ENCODE assay signal across 12 mouse cellular contexts in genomic region chr6:108677697-108678096, GRCm38 (mm10). TPM values are rescaled to one million over a fixed set of nuclear protein-coding genes. Genes with fewer than 3 reads are reported as not detected.
DNase-seq lines count a peak whose midpoint lies in the region; ATAC-seq lines count a peak whose summit lies in the region.
"Had no signal": no experiment of that assay in that cellular context is flagged by ENCODE, and none has a peak within 500 bp of the region (broad histone marks: within the 10 kb centered on the region; RNA-seq: fewer than 3 reads in every experiment).

No protein-coding gene starts in this region.

- intact Hi-C loops in gastrocnemius, postnatal 14 days (cut with DNase I; ENCODE audit: low total_unique reads): no loop called here

- H3K36me3 ChIP-seq in intestine, embryonic 16.5 days (ENCODE audit: control insufficient read depth, insufficient read depth, low read length): no peaks in the 10 kb centered on the region
- no peaks in the 10 kb centered on the region for H3K36me3 ChIP-seq in forebrain, embryonic 15.5 days
- H3K36me3 ChIP-seq: embryonic facial prominence, embryonic 12.5 days; neural tube, embryonic 15.5 days had no signal

- no peaks in the 10 kb centered on the region for H3K9me3 ChIP-seq in intestine, embryonic 16.5 days (ENCODE audit: control insufficient read depth, low read length)
- H3K9me3 ChIP-seq in forebrain, embryonic 15.5 days: no peaks in the 10 kb centered on the region
- H3K9me3 ChIP-seq: embryonic facial prominence, embryonic 12.5 days; neural tube, embryonic 15.5 days had no signal

- DNase-seq in gastrocnemius, adult 18-20 months (ENCODE audit: low spot score): peak; percentile 47
- DNase-seq in gastrocnemius, postnatal 14 days: no peak
- DNase-seq in 3134 (ENCODE audit: extremely low read depth, insufficient read length, low spot score): peak; percentile 87
- DNase-seq in adrenal gland, postnatal 14 days: peak; percentile 57
- no peak for DNase-seq in kidney, postnatal 10 days
- DNase-seq: cerebellum, postnatal 36 days; thymus, postnatal 36 days had no signal

- 83% methylated on average over 4 of the region's 4 CpGs for WGBS in intestine, embryonic 16.5 days
- WGBS in forebrain, embryonic 15.5 days: 87% methylated on average over 4 of the region's 4 CpGs

- peak; percentile 78 for ATAC-seq in intestine, embryonic 16.5 days
- no peak for ATAC-seq in forebrain, embryonic 15.5 days (replicated peaks)
- ATAC-seq in megakaryocyte-erythroid progenitor cell, adult 5-6 weeks (replicated peaks; ENCODE audit: low FRiP score, low TSS enrichment, poor library complexity, severe bottlenecking): no peak

- H3K27ac ChIP-seq in intestine, embryonic 16.5 days (ENCODE audit: low read length): no peak overlapping the region
- no peak overlapping the region for H3K27ac ChIP-seq in forebrain, embryonic 15.5 days (replicated peaks)
- H3K27ac ChIP-seq: embryonic facial prominence, embryonic 12.5 days; neural tube, embryonic 15.5 days had no signal

- H3K4me2 ChIP-seq in intestine, embryonic 16.5 days (ENCODE audit: low read depth, low read length): no peak overlapping the region
- no peak overlapping the region for H3K4me2 ChIP-seq in forebrain, embryonic 15.5 days (replicated peaks)
- H3K4me2 ChIP-seq: embryonic facial prominence, embryonic 12.5 days; neural tube, embryonic 15.5 days had no signal

- H3K4me3 ChIP-seq in intestine, embryonic 16.5 days (ENCODE audit: low read length): no peak overlapping the region
- no peak overlapping the region for H3K4me3 ChIP-seq in forebrain, embryonic 15.5 days
- H3K4me3 ChIP-seq: embryonic facial prominence, embryonic 12.5 days; neural tube, embryonic 15.5 days had no signal

- no peaks in the 10 kb centered on the region; the same call in 1 of the 2 replicates for H3K4me1 ChIP-seq in intestine, embryonic 16.5 days (ENCODE audit: control insufficient read depth, insufficient read depth, low read length)
- H3K4me1 ChIP-seq in forebrain, embryonic 15.5 days: no peaks in the 10 kb centered on the region
- H3K4me1 ChIP-seq: embryonic facial prominence, embryonic 12.5 days; neural tube, embryonic 15.5 days had no signal

- H3K27me3 ChIP-seq in intestine, embryonic 16.5 days (replicated peaks; ENCODE audit: control insufficient read depth, insufficient read depth, low read length): no peaks in the 10 kb centered on the region
- no peaks in the 10 kb centered on the region for H3K27me3 ChIP-seq in forebrain, embryonic 15.5 days
- H3K27me3 ChIP-seq: embryonic facial prominence, embryonic 12.5 days; neural tube, embryonic 15.5 days had no signal

- no peak overlapping the region for H3K9ac ChIP-seq in intestine, embryonic 16.5 days (ENCODE audit: low read depth, low read length)
- no peak overlapping the region for H3K9ac ChIP-seq in forebrain, embryonic 15.5 days (replicated peaks)
- H3K9ac ChIP-seq: embryonic facial prominence, embryonic 12.5 days; neural tube, embryonic 15.5 days had no signal

RNA-seq across cellular contexts. Expression of gene Bhlhe40, which starts 17.3 kb away (rescaled TPM):
- 10 to 100 TPM; 70.0 to 98.6 TPM for total RNA-seq in gastrocnemius, adult 18-20 months (2021)
- 10 to 100 TPM; 30.2 to 51.0 TPM for total RNA-seq in gastrocnemius, postnatal 14 days (2021)
- 67.2 and 108 TPM in 2 replicates for total RNA-seq in adrenal gland, postnatal 14 days (2021)
- polyA plus RNA-seq in intestine, embryonic 16.5 days (2015; fragmentation: Nextera tagmentation; extraction: Ambion mirVana): 60.7 and 77.0 TPM in 2 replicates
- 6.4 and 7.1 TPM in 2 replicates for polyA plus RNA-seq in forebrain, embryonic 15.5 days (2015; fragmentation: Nextera tagmentation; extraction: Ambion mirVana)
- 1.4 TPM in 1 of 2 replicates, not detected in the other for total RNA-seq in megakaryocyte-erythroid progenitor cell, adult 5-6 weeks (2014; fragmentation: Nextera tagmentation)
- total RNA-seq in megakaryocyte-erythroid progenitor cell, adult 5-6 weeks (2017): 3.1 and 15.2 TPM in 2 replicates

Comparison
In these comparisons a context has a peak if more than half of its experiments do, and no peak if none do; other contexts are left out.
1. DNase-seq: peak in gastrocnemius, adult 18-20 months (single experiment), 3134 (single experiment) and adrenal gland, postnatal 14 days (single experiment); none in gastrocnemius, postnatal 14 days (single experiment) and kidney, postnatal 10 days (single experiment).